Mouse (Mus musculus): ENCODE measurements around the gene Gnl2.

GRCm38 (mm10) chr4:125044454-125044853, 28.1 kb downstream of the Gnl2 start:
- TF ChIP-seq CTCF (IDR thresholded peaks at IDR 0.05; ENCODE audit: borderline replicate concordance, control insufficient read depth, extremely low read depth, insufficient read depth, low read length, poor library complexity) = no peak
- TF ChIP-seq POLR2A (IDR thresholded peaks at IDR 0.05; ENCODE audit: control insufficient read depth, extremely low read depth, insufficient read depth, low read length, poor library complexity) = no peak
